Mouse (Mus musculus) 3134 (cell line): ENCODE data around the gene Crygc.

Experiments
- DNase-seq: peaks from one replicate; pipeline ENCODE4 v3.0.0-alpha.2; 2011; ENCODE audit warnings: low spot score; ENCODE audit not compliant: insufficient read length; ENCODE audit errors: extremely low read depth

Gene Crygc

GRCm38 (mm10) chr1:65073589-65073988, at the start of gene Crygc:
TSS of gene Crygc (minus strand) at chr1:65073689.
- no peak for DNase-seq

- no peak for DNase-seq
Observed at GRCm38 (mm10) chr1:65122574-65123372, 49.3 kb upstream of the Crygc start, which contains the start of gene D630023F18Rik. TSS of gene D630023F18Rik (minus strand) at chr1:65123214.

GRCm38 (mm10) chr1:65119438-65119837, 45.9 kb upstream of the Crygc start, which contains the start of gene Gm28845:
TSS of gene Gm28845 (minus strand) at chr1:65119558.
- no peak for DNase-seq

GRCm38 (mm10) chr1:65118150-65118913, 44.8 kb upstream of the Crygc start:
- DNase-seq: no peak

GRCm38 (mm10) chr1:65113536-65114172, 40.2 kb upstream of the Crygc start:
- peak; percentile 57 for DNase-seq

GRCm38 (mm10) chr1:65112807-65113196, 39.3 kb upstream of the Crygc start:
- peak; percentile 56 for DNase-seq

- DNase-seq: peak; percentile 25
Observed at GRCm38 (mm10) chr1:65112031-65112806, 38.7 kb upstream of the Crygc start.

- no peak for DNase-seq
Observed at GRCm38 (mm10) chr1:65109756-65110435, 36.4 kb upstream of the Crygc start.

GRCm38 (mm10) chr1:65109196-65109595, 35.7 kb upstream of the Crygc start:
- no peak for DNase-seq

- no peak for DNase-seq
Observed at GRCm38 (mm10) chr1:65107654-65108279, 34.3 kb upstream of the Crygc start.

- DNase-seq: no peak
Observed at GRCm38 (mm10) chr1:65103273-65103672, 29.8 kb upstream of the Crygc start, which contains the start of gene Cryga. TSS of gene Cryga (minus strand) at chr1:65103373.

GRCm38 (mm10) chr1:65096953-65097352, 23.5 kb upstream of the Crygc start:
- no peak for DNase-seq

- no peak for DNase-seq
Observed at GRCm38 (mm10) chr1:65091566-65091965, 18.1 kb upstream of the Crygc start.

GRCm38 (mm10) chr1:65090370-65090769, 16.9 kb upstream of the Crygc start:
- DNase-seq: no peak

GRCm38 (mm10) chr1:65088567-65089356, 15.3 kb upstream of the Crygc start:
- DNase-seq: no peak

GRCm38 (mm10) chr1:65082188-65082587, 8.7 kb upstream of the Crygc start, which contains the start of gene Crygb:
TSS of gene Crygb (minus strand) at chr1:65082288.
- no peak for DNase-seq

GRCm38 (mm10) chr1:65075607-65076006, 2.1 kb upstream of the Crygc start:
- DNase-seq: no peak

GRCm38 (mm10) chr1:65067842-65068241, 5.6 kb downstream of the Crygc start:
- no peak for DNase-seq
